Mouse (Mus musculus) liver, adult (tissue): Measurements from ENCODE around the gene Eif6.

Experiments
- GATA4 ChIP-seq: IDR thresholded peaks from 2 replicates; pipeline ENCODE4 v1.6.1; 2014; ENCODE audit warnings: mild to moderate bottlenecking, low read length; ENCODE audit not compliant: insufficient replicate concordance

Eif6 gene

DNA sequence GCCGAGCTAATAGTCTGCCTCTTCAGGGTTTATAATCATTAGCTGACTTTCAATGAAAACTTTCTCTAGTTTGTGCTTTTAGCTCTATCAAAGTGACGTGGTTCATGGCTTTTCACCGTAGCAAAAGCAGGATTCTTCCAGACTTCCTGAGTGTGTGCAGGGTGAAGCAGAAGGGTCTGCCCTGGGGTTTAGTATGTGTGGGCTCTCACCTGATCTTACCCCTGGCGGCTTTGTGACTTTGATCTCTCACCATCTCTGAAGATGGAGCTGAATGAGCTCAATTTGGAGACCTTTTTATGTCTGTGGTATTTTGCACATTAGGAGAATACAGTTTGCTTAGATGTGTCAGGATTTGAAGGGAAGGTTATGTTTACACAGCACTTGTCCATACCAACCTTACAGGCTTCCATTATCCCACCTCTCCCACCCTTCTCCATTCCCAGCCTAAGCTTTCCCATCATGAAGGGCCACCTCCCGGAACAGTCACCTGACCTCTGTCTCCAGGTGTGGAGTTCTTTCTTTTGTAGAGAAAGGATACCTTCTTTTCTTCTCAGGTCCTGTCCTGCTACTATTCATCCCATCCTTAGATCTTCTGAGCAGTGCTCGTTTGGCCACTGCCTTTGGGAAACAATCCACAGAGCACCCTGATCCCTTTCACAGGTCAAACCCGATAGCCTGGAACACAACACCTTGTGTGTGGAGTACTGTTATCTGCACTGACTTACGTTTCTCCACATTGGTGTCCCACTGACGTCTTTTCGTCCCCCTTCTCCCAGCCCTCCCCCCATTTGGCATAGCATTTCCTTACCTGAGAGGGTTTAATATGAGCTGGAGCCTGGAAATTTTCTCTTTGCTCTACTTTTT, 49.7 kb downstream of the Eif6 start:
- TF ChIP-seq GATA4 = no peak

- no peak for TF ChIP-seq GATA4
Observed at GRCm38 (mm10) chr2:155775685-155776263, 51.0 kb downstream of the Eif6 start.

DNA sequence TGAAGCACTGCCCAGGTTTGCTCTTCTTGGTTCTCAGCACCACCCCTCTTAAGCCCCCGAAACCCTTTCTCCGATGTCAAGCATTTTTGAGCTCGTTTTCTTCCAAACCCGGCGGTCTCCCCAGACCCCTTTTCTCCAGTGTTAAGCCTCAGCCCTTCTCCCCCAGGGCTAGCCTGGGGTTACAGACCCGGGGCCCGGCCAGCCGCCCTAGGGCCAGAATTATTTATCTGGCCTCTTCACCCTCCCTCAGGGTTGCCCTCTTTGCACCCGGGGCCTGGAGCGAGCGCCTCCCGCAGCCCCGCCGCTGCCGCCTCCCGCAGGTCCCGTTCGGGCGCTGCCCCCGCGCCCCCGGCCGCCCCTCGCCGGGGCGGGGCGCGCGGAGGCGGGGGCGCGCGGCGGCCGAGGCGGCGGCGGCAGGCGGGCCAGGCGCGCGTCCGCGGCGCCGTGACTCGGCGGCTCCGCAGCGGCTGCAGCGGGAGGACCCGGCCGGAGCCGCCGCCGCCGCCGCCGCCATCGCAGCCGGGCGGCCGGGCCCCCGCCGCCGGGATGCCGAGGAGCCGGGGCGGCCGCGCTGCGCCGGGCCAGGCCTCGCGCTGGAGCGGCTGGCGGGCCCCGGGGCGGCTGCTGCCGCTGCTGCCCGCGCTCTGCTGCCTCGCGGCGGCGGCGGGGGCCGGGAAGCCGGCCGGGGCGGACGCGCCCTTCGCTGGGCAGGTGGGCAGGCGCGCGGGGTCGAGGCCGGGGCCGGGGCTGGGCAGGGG, 51.6 kb downstream of the Eif6 start, which contains the start of gene Mmp24:
Mmp24 (plus strand) TSS at position 416 of the 758 bp plus-strand sequence.
- TF ChIP-seq GATA4 = no peak

- no peak for TF ChIP-seq GATA4
Observed at GRCm38 (mm10) chr2:155774261-155774926, 52.3 kb downstream of the Eif6 start.

GRCm38 (mm10) chr2:155773664-155774063, 53.1 kb downstream of the Eif6 start:
- no peak for TF ChIP-seq GATA4
